Mouse (Mus musculus) frontal cortex, postnatal 36 days (tissue): ENCODE measurements around the gene Gm10842.
A peak's percentile ranks its signal among the peaks of the same experiment; 100 is the strongest.
"Not testable (repeated sequence)": the region's sequence is repeated elsewhere in the genome, so short reads cannot be mapped to it uniquely, and the experiment has no call there.

Experiments used
- DNase-seq, 2 experiments: peaks; one replicate each; pipeline ENCODE4 v3.0.0; 2022; ENCODE audit warnings: low spot score in 2 of 2

Gm10842 gene

GRCm38 (mm10) chr11:105146593-105146992 is at the start of gene Gm10842:
Gm10842 (plus strand) TSS chr11:105146893.
- no peak for DNase-seq

GRCm38 (mm10) chr11:105112448-105112847 is 34.2 kb upstream of the Gm10842 start:
- not testable (repeated sequence) for DNase-seq

GRCm38 (mm10) chr11:105117814-105118213 is 28.9 kb upstream of the Gm10842 start:
- DNase-seq: no peak

- DNase-seq: no peak
Measured at GRCm38 (mm10) chr11:105120551-105121061, 26.1 kb upstream of the Gm10842 start.

- DNase-seq: not testable (repeated sequence)
Measured at GRCm38 (mm10) chr11:105121792-105122191, 24.9 kb upstream of the Gm10842 start.

GRCm38 (mm10) chr11:105123986-105124385 is 22.7 kb upstream of the Gm10842 start:
- DNase-seq: no peak

- DNase-seq: peak; percentile 72 to 81
Measured at GRCm38 (mm10) chr11:105125735-105126519, 20.8 kb upstream of the Gm10842 start, which contains the start of gene Mettl2. Mettl2 (plus strand) TSS chr11:105126425.

GRCm38 (mm10) chr11:105126520-105127029 is 20.1 kb upstream of the Gm10842 start:
- DNase-seq: no peak

GRCm38 (mm10) chr11:105135692-105136091 is 11.0 kb upstream of the Gm10842 start:
- DNase-seq: no peak

- not testable (repeated sequence) for DNase-seq
Measured at GRCm38 (mm10) chr11:105137255-105137654, 9.4 kb upstream of the Gm10842 start.

GRCm38 (mm10) chr11:105140512-105140911 is 6.2 kb upstream of the Gm10842 start:
- DNase-seq: not testable (repeated sequence)

GRCm38 (mm10) chr11:105141115-105141514 is 5.6 kb upstream of the Gm10842 start:
- DNase-seq: no peak

GRCm38 (mm10) chr11:105143564-105143963 is 3.1 kb upstream of the Gm10842 start:
- DNase-seq: no peak

GRCm38 (mm10) chr11:105144084-105144483 is 2.6 kb upstream of the Gm10842 start:
- DNase-seq: no peak

GRCm38 (mm10) chr11:105144508-105145210 is 2.0 kb upstream of the Gm10842 start:
- DNase-seq: no peak

- no peak for DNase-seq
Measured at GRCm38 (mm10) chr11:105145211-105145610, 1.5 kb upstream of the Gm10842 start.

GRCm38 (mm10) chr11:105149353-105149752 is 2.7 kb downstream of the Gm10842 start:
- no peak for DNase-seq

GRCm38 (mm10) chr11:105149766-105150165 is 3.1 kb downstream of the Gm10842 start:
- DNase-seq: no peak

GRCm38 (mm10) chr11:105150691-105151090 is 4.0 kb downstream of the Gm10842 start:
- DNase-seq: no peak

GRCm38 (mm10) chr11:105151226-105152016 is 4.7 kb downstream of the Gm10842 start:
- DNase-seq: no peak

- no peak for DNase-seq
Measured at GRCm38 (mm10) chr11:105152017-105152300, 5.3 kb downstream of the Gm10842 start.

GRCm38 (mm10) chr11:105152357-105152899 is 5.7 kb downstream of the Gm10842 start:
- DNase-seq: no peak
